Mouse (Mus musculus) right cerebral cortex, postnatal 36 days (tissue): ENCODE results near the gene Gm43064.
"Not testable (repeated sequence)": the region's sequence is repeated elsewhere in the genome, so short reads cannot be mapped to it uniquely, and the experiment has no call there.

Experiments used
- DNase-seq, 2 experiments: peaks; one replicate each; pipeline ENCODE4 v3.0.0; 2022; ENCODE audit warnings: low spot score in 2 of 2, mixed read lengths in 1 of 2

Gene Gm43064

GRCm38 (mm10) chr3:103808891-103809798, at the start of gene Gm43064, which contains the start of the genes Dclre1b and Ap4b1:
Gene Gm43064 (plus strand): TSS chr3:103809573.
Gene Dclre1b (minus strand): TSS chr3:103809444.
Gene Ap4b1 (plus strand): TSS chr3:103809520.
- DNase-seq = peak; percentile 83 to 86

- no peak for DNase-seq
Observed at GRCm38 (mm10) chr3:103766789-103767188, 42.6 kb upstream of the Gm43064 start.

- no peak for DNase-seq
Observed at GRCm38 (mm10) chr3:103771531-103772130, 37.7 kb upstream of the Gm43064 start.

GRCm38 (mm10) chr3:103772846-103773245, 36.5 kb upstream of the Gm43064 start:
- DNase-seq = no peak

- no peak for DNase-seq
Observed at GRCm38 (mm10) chr3:103773508-103773907, 35.9 kb upstream of the Gm43064 start.

- DNase-seq = no peak
Observed at GRCm38 (mm10) chr3:103774009-103774408, 35.4 kb upstream of the Gm43064 start.

- DNase-seq = no peak
Observed at GRCm38 (mm10) chr3:103777940-103778339, 31.4 kb upstream of the Gm43064 start.

GRCm38 (mm10) chr3:103778660-103779059, 30.7 kb upstream of the Gm43064 start:
- DNase-seq = no peak

GRCm38 (mm10) chr3:103779183-103779582, 30.2 kb upstream of the Gm43064 start:
- DNase-seq = no peak

GRCm38 (mm10) chr3:103780271-103780670, 29.1 kb upstream of the Gm43064 start:
- DNase-seq = peak in 1 of 2 experiments; percentile 45

GRCm38 (mm10) chr3:103780777-103781176, 28.6 kb upstream of the Gm43064 start:
- DNase-seq = no peak

GRCm38 (mm10) chr3:103782844-103783609, 26.3 kb upstream of the Gm43064 start:
- DNase-seq = no peak

GRCm38 (mm10) chr3:103787225-103787624, 22.1 kb upstream of the Gm43064 start:
- DNase-seq = no peak

GRCm38 (mm10) chr3:103789096-103789495, 20.3 kb upstream of the Gm43064 start:
- no peak for DNase-seq

- peak in 1 of 2 experiments; percentile 16 for DNase-seq
Observed at GRCm38 (mm10) chr3:103789891-103790345, 19.5 kb upstream of the Gm43064 start.

- DNase-seq = no peak
Observed at GRCm38 (mm10) chr3:103790346-103791145, 18.8 kb upstream of the Gm43064 start.

GRCm38 (mm10) chr3:103791230-103792110, 17.9 kb upstream of the Gm43064 start, which contains the start of gene Hipk1:
Gene Hipk1 (minus strand): TSS chr3:103791563.
- peak; percentile 92 to 93 for DNase-seq

GRCm38 (mm10) chr3:103792111-103792406, 17.3 kb upstream of the Gm43064 start:
- DNase-seq = not testable (repeated sequence)

GRCm38 (mm10) chr3:103792566-103792965, 16.8 kb upstream of the Gm43064 start:
- no peak for DNase-seq

- DNase-seq = no peak
Observed at GRCm38 (mm10) chr3:103796389-103796788, 13.0 kb upstream of the Gm43064 start.
